Mouse (Mus musculus) hindbrain, embryonic 11.5 days (tissue): ENCODE data around the gene Fstl5. TPM values are rescaled to one million over a fixed set of nuclear protein-coding genes. Genes with fewer than 3 reads are reported as not detected.

Source experiments
- polyA plus RNA-seq: library from polyadenylated mRNA; unstranded; fragments of >200 nt; fragmentation: Nextera tagmentation; extraction: Ambion mirVana; gene quantifications from 2 replicates; pipeline ENCODE4 v1.2.1, GENCODE M21; 2014

Fstl5 gene
- polyA plus RNA-seq, 1 experiment from 2014 or later, result 12.6 TPM

Other genes with a start within 250 kb of the Fstl5 start
- gene Golim4, start 117.3 kb upstream of the Fstl5 start, polyA plus RNA-seq, result 42.5 and 54.9 TPM in 2 replicates